Mouse (Mus musculus) G1E (cell line): ENCODE measurements around the gene Themis2.

Source experiments
- CTCF ChIP-seq: IDR thresholded peaks from 2 replicates; pipeline ENCODE4 v1.5.1; 2012; ENCODE audit warnings: low read depth, low read length, inconsistent platforms, mixed read lengths
- GATA2 ChIP-seq: IDR thresholded peaks from 2 replicates; pipeline ENCODE4 v1.6.1; 2012; ENCODE audit warnings: low read depth, low read length, inconsistent platforms, borderline replicate concordance
- POLR2AphosphoS5 ChIP-seq: IDR thresholded peaks from 2 replicates; pipeline ENCODE4 v1.6.1; 2012; ENCODE audit warnings: low read depth, low read length, inconsistent platforms; ENCODE audit not compliant: insufficient replicate concordance

GRCm38 (mm10) chr4:132760296-132760695, 35.9 kb downstream of the Themis2 start:
- TF ChIP-seq CTCF (no peak), GATA2 (no peak), POLR2AphosphoS5 (no peak)
